Mouse (Mus musculus) yolk sac, embryonic 10.5 days (tissue): ENCODE data around the gene Atp2a2.
"Not testable (repeated sequence)": the region's sequence is repeated elsewhere in the genome, so short reads cannot be mapped to it uniquely, and the experiment has no call there.

ENCODE experiments used
- DNase-seq: peaks from one replicate; pipeline ENCODE4 v3.0.0-alpha.2; 2017; ENCODE audit warnings: low spot score

The Atp2a2 gene

GRCm38 (mm10) chr5:122494449-122494848, 7.6 kb downstream of the Atp2a2 start:
- DNase-seq: no peak

GRCm38 (mm10) chr5:122493035-122493434, 9.0 kb downstream of the Atp2a2 start:
- no peak for DNase-seq

- no peak for DNase-seq
Measured at GRCm38 (mm10) chr5:122491385-122491784, 10.6 kb downstream of the Atp2a2 start.

GRCm38 (mm10) chr5:122490148-122490547, 11.9 kb downstream of the Atp2a2 start:
- DNase-seq: no peak

- DNase-seq: no peak
Measured at GRCm38 (mm10) chr5:122487825-122488224, 14.2 kb downstream of the Atp2a2 start.

- not testable (repeated sequence) for DNase-seq
Measured at GRCm38 (mm10) chr5:122486243-122486642, 15.8 kb downstream of the Atp2a2 start.

GRCm38 (mm10) chr5:122482733-122483391, 19.2 kb downstream of the Atp2a2 start:
- DNase-seq: no peak

GRCm38 (mm10) chr5:122481844-122482243, 20.2 kb downstream of the Atp2a2 start:
- no peak for DNase-seq

GRCm38 (mm10) chr5:122479131-122479530, 22.9 kb downstream of the Atp2a2 start:
- DNase-seq: no peak

GRCm38 (mm10) chr5:122477492-122477891, 24.5 kb downstream of the Atp2a2 start:
- DNase-seq: no peak

GRCm38 (mm10) chr5:122476078-122476477, 25.9 kb downstream of the Atp2a2 start:
- no peak for DNase-seq

- DNase-seq: no peak
Measured at GRCm38 (mm10) chr5:122474643-122475363, 27.2 kb downstream of the Atp2a2 start.

- DNase-seq: no peak
Measured at GRCm38 (mm10) chr5:122471658-122472057, 30.4 kb downstream of the Atp2a2 start.

GRCm38 (mm10) chr5:122461431-122461830, 40.6 kb downstream of the Atp2a2 start:
- DNase-seq: no peak

- DNase-seq: no peak
Measured at GRCm38 (mm10) chr5:122460656-122461055, 41.4 kb downstream of the Atp2a2 start.

- no peak for DNase-seq
Measured at GRCm38 (mm10) chr5:122459335-122459734, 42.7 kb downstream of the Atp2a2 start.

- DNase-seq: no peak
Measured at GRCm38 (mm10) chr5:122458066-122458465, 44.0 kb downstream of the Atp2a2 start.

- DNase-seq: not testable (repeated sequence)
Measured at GRCm38 (mm10) chr5:122457054-122457453, 45.0 kb downstream of the Atp2a2 start.

GRCm38 (mm10) chr5:122455584-122455983, 46.4 kb downstream of the Atp2a2 start:
- no peak for DNase-seq

GRCm38 (mm10) chr5:122454883-122455282, 47.1 kb downstream of the Atp2a2 start:
- DNase-seq: no peak

GRCm38 (mm10) chr5:122454442-122454841, 47.6 kb downstream of the Atp2a2 start:
- DNase-seq: no peak

GRCm38 (mm10) chr5:122453188-122453587, 48.8 kb downstream of the Atp2a2 start:
- DNase-seq: no peak

GRCm38 (mm10) chr5:122452194-122452593, 49.8 kb downstream of the Atp2a2 start:
- no peak for DNase-seq

- DNase-seq: no peak
Measured at GRCm38 (mm10) chr5:122451324-122451723, 50.7 kb downstream of the Atp2a2 start.
